Mouse (Mus musculus): ENCODE measurements around the gene Gm20431. TPM values are rescaled to one million over a fixed set of nuclear protein-coding genes. Genes with fewer than 3 reads are reported as not detected.

Gm20431 gene
- polyA plus RNA-seq, 1 experiment, result 0.10 TPM

GRCm38 (mm10) chr2:167671101-167671633 lies 9.9 kb upstream of the Gm20431 start:
- no peaks in the 10 kb centered on the region for H3K36me3 ChIP-seq (ENCODE audit: control insufficient read depth, insufficient read depth, low read length)
- H3K27ac ChIP-seq (ENCODE audit: insufficient read depth, low read depth, low read length), result peak overlapping the region; percentile 83
- H3K27me3 ChIP-seq (ENCODE audit: control insufficient read depth, insufficient read depth, low read length), result no peaks in the 10 kb centered on the region
- WGBS, result 36% methylated on average over 5 of the region's 5 CpGs
- H3K4me3 ChIP-seq (ENCODE audit: low read depth, low read length), result 0 out of 2 replicates have a peak overlapping the region, but pooled peaks have one; percentile 4
- peaks cover 15% of the 10 kb centered on the region for H3K4me1 ChIP-seq (ENCODE audit: control insufficient read depth, insufficient read depth, insufficient read length, low read length)
- TF ChIP-seq POLR2A (IDR thresholded peaks at IDR 0.05; ENCODE audit: low read depth, low read length), result no peak
- TF ChIP-seq CTCF (IDR thresholded peaks at IDR 0.05; ENCODE audit: extremely low read depth, insufficient read length, insufficient replicate concordance, low read depth, low read length), result no peak

DNA sequence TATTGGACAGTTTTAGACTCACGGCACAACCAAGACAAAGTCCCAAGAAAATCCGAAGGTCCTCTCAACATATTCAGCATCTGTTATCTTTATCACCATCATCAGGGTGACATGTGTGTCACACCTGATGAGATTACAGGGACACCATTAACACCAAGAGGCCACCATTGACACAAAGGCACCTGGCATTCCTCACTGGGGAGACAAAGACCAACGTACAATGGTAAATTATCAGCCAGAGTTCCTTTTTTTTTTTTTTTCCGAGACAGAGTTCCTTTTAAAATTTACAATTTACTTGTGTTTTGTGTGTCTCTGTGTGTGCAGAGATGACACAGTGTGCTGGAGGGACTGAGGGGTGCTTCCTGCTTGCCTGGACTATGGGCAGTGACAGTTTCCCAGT lies 8.1 kb upstream of the Gm20431 start:
- 64% methylated on average over 4 of the region's 4 CpGs for WGBS
- H3K4me3 ChIP-seq (ENCODE audit: low read depth, low read length), result no peak overlapping the region
- H3K4me1 ChIP-seq (ENCODE audit: control insufficient read depth, insufficient read depth, insufficient read length, low read length), result peaks cover 15% of the 10 kb centered on the region
- no peak for TF ChIP-seq POLR2A (IDR thresholded peaks at IDR 0.05; ENCODE audit: low read depth, low read length)
- TF ChIP-seq CTCF (IDR thresholded peaks at IDR 0.05; ENCODE audit: extremely low read depth, insufficient read length, insufficient replicate concordance, low read depth, low read length), result no peak
- H3K36me3 ChIP-seq (ENCODE audit: control insufficient read depth, insufficient read depth, low read length), result no peaks in the 10 kb centered on the region
- no peaks in the 10 kb centered on the region for H3K27me3 ChIP-seq (ENCODE audit: control insufficient read depth, insufficient read depth, low read length)
- no peak overlapping the region for H3K27ac ChIP-seq (ENCODE audit: insufficient read depth, low read depth, low read length)

DNA sequence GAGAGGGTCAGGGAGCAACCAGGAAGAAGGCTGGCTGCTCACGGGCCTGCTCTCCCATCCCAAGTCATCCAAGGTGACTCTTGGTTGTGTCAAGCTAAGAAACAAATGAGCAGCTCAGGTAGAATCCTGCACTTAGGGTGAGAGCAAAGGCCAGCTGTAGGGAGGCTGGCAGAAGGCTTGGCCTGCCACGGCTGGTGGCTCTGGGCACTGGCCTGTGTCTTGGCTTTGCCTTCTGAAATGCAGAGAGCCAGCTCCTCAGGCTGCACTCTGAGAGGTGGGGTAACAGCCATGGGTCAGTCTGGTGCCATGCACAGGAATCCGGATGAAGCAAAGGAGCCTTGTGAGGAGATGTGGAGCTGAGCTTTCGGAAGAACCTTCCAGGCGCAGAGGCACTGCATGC lies 7.1 kb upstream of the Gm20431 start:
- 88% methylated on average over 5 of the region's 5 CpGs for WGBS
- Histone ChIP-seq H3K27ac (ENCODE audit: insufficient read depth, low read depth, low read length) (no peak overlapping the region), H3K27me3 (ENCODE audit: control insufficient read depth, insufficient read depth, low read length) (no peaks in the 10 kb centered on the region), H3K4me1 (ENCODE audit: control insufficient read depth, insufficient read depth, insufficient read length, low read length) (peaks cover 15% of the 10 kb centered on the region), H3K36me3 (ENCODE audit: control insufficient read depth, insufficient read depth, low read length) (no peaks in the 10 kb centered on the region), H3K4me3 (ENCODE audit: low read depth, low read length) (no peak overlapping the region)
- no peak for TF ChIP-seq POLR2A (IDR thresholded peaks at IDR 0.05; ENCODE audit: low read depth, low read length)
- no peak for TF ChIP-seq CTCF (IDR thresholded peaks at IDR 0.05; ENCODE audit: extremely low read depth, insufficient read length, insufficient replicate concordance, low read depth, low read length)

GRCm38 (mm10) chr2:167665972-167666713 lies 4.8 kb upstream of the Gm20431 start:
- Histone ChIP-seq H3K27ac (ENCODE audit: insufficient read depth, low read depth, low read length) (no peak overlapping the region), H3K27me3 (ENCODE audit: control insufficient read depth, insufficient read depth, low read length) (0 out of 2 replicates have a peak, but pooled peaks cover under 1% of the 10 kb centered on the region), H3K4me3 (ENCODE audit: low read depth, low read length) (no peak overlapping the region), H3K36me3 (ENCODE audit: control insufficient read depth, insufficient read depth, low read length) (no peaks in the 10 kb centered on the region), H3K4me1 (ENCODE audit: control insufficient read depth, insufficient read depth, insufficient read length, low read length) (peaks cover 14% of the 10 kb centered on the region)
- TF ChIP-seq POLR2A (IDR thresholded peaks at IDR 0.05; ENCODE audit: low read depth, low read length), result no peak
- TF ChIP-seq CTCF (IDR thresholded peaks at IDR 0.05; ENCODE audit: extremely low read depth, insufficient read length, insufficient replicate concordance, low read depth, low read length), result no peak
- WGBS, result 81% methylated on average over 18 of the region's 18 CpGs

DNA sequence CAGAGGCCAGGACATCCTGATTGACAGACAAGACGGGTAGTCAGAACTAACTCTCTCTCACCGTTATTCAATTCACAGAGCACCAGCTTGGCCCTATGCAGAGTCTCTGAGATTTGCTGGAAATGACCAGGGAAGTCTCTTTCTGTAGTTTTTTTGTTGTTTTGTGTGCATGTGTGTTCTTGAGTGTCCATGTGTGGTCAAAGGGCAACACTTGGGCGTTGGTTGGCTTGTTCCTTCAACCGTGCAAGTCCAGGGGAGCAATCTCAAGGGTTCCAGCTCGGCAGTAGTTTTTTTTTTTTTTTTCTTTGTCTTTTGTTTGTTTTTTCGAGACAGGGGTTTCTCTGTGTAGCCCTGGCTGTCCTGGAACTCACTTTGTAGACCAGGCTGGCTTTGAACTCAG lies 1.4 kb upstream of the Gm20431 start:
- Histone ChIP-seq H3K27ac (ENCODE audit: insufficient read depth, low read depth, low read length) (no peak overlapping the region), H3K36me3 (ENCODE audit: control insufficient read depth, insufficient read depth, low read length) (no peaks in the 10 kb centered on the region), H3K27me3 (ENCODE audit: control insufficient read depth, insufficient read depth, low read length) (peaks cover 10% of the 10 kb centered on the region; the same call in 1 of the 2 replicates), H3K4me1 (ENCODE audit: control insufficient read depth, insufficient read depth, insufficient read length, low read length) (peaks cover 21% of the 10 kb centered on the region), H3K4me3 (ENCODE audit: low read depth, low read length) (no peak overlapping the region)
- 47% methylated on average over 6 of the region's 6 CpGs for WGBS
- TF ChIP-seq CTCF (IDR thresholded peaks at IDR 0.05; ENCODE audit: extremely low read depth, insufficient read length, insufficient replicate concordance, low read depth, low read length), result no peak
- no peak for TF ChIP-seq POLR2A (IDR thresholded peaks at IDR 0.05; ENCODE audit: low read depth, low read length)

- 5% methylated on average over 12 of the region's 12 CpGs for WGBS
- Histone ChIP-seq H3K27ac (ENCODE audit: insufficient read depth, low read depth, low read length) (no peak overlapping the region), H3K36me3 (ENCODE audit: control insufficient read depth, insufficient read depth, low read length) (no peaks in the 10 kb centered on the region), H3K27me3 (ENCODE audit: control insufficient read depth, insufficient read depth, low read length) (peaks cover 10% of the 10 kb centered on the region; the same call in 1 of the 2 replicates), H3K4me1 (ENCODE audit: control insufficient read depth, insufficient read depth, insufficient read length, low read length) (peaks cover 21% of the 10 kb centered on the region), H3K4me3 (ENCODE audit: low read depth, low read length) (peak overlapping the region; percentile 66)
- TF ChIP-seq POLR2A (IDR thresholded peaks at IDR 0.05; ENCODE audit: low read depth, low read length), result no peak
- TF ChIP-seq CTCF (IDR thresholded peaks at IDR 0.05; ENCODE audit: extremely low read depth, insufficient read length, insufficient replicate concordance, low read depth, low read length), result no peak
Observed at GRCm38 (mm10) chr2:167660611-167660971, 705 bp downstream of the Gm20431 start.

GRCm38 (mm10) chr2:167659847-167660610 lies 1.3 kb downstream of the Gm20431 start:
- TF ChIP-seq POLR2A (IDR thresholded peaks at IDR 0.05; ENCODE audit: low read depth, low read length), result no peak
- TF ChIP-seq CTCF (IDR thresholded peaks at IDR 0.05; ENCODE audit: extremely low read depth, insufficient read length, insufficient replicate concordance, low read depth, low read length), result no peak
- peak overlapping the region; percentile 66 for H3K4me3 ChIP-seq (ENCODE audit: low read depth, low read length)
- peaks cover 10% of the 10 kb centered on the region; the same call in 1 of the 2 replicates for H3K27me3 ChIP-seq (ENCODE audit: control insufficient read depth, insufficient read depth, low read length)
- H3K4me1 ChIP-seq (ENCODE audit: control insufficient read depth, insufficient read depth, insufficient read length, low read length), result peaks cover 21% of the 10 kb centered on the region
- H3K27ac ChIP-seq (ENCODE audit: insufficient read depth, low read depth, low read length), result no peak overlapping the region
- H3K36me3 ChIP-seq (ENCODE audit: control insufficient read depth, insufficient read depth, low read length), result no peaks in the 10 kb centered on the region
- WGBS, result 17% methylated on average over 13 of the region's 13 CpGs

All from small intestine, adult 2 months (tissue).